Mouse (Mus musculus): ENCODE measurements at regions not wholly inside any gene's neighbourhood (a gene's known extent, or its start where the extent isn't known, plus 50 kb on each side); places are given as distances from the start of the nearest gene placed in this dataset.

DNA sequence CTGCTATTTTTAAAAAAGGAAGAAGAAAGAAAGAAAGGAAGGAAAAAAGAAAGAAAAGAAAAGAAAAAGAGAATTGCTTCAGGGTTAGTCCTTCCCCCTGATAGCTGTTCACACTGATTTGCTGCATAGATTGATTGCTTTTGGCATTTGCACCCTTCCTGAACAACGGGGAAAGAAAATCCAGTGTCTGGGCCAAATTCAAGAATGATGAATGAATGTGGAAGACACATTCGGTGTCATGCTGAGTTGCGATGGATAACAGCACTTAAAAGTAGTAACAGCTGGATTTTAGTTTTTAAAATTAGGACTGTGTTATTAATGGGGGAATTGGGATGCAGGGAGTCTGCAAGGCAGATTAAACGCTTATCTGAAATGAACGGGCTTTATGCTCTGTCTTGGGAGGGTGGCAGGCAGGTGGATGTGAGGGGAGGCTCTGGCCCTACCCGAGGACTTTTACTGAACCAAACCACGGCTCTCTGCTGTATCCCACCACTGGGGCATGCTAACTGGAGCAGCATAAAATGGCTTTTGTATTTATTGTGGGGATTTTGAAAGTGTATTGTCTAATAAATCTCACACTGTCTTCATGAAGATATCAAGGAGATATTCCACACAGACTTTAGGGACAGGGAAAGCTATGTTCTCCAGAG, 114.4 kb downstream of the Lca5 start:
- DNase-seq: no peak

DNA sequence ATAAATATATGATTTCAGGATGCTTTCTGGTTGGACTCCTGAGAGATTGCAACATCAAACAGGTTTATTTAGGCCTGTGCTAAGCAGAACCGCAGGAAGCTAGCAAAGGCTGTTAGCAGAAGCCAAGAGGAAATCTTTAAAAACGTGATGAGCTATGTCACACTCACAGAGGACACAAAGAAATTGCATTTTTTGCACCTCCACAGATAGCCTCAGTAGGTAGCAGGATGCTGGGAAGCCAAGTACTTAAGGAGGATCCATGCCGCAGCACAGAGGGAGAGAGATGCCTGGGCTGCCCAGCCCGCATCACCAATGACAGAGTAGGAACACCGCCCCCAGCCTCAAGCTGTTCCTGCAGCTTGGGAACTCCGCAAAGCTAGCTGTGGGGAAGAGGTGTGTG, 115.0 kb downstream of the Lca5 start:
- DNase-seq: no peak

DNA sequence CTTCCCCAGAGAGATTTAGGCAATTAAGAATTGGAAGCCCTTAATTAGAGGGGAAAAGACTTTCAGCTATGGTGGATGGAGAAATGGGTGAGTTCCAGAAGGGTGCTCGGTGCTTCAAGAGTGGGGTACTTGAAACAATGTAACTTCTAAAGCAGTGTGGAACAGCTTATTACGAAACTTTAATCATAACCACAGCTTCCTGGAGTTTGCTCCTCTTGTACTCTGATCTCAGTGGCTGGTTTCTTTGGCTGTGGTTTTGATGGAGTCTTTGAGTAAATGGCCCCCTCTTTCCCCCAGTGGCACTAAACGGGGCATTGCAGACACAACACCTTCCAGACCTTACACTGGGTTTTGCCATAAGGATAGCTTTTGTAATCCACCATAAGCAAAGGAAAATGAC, 116.6 kb downstream of the Lca5 start:
- no peak for DNase-seq

DNA sequence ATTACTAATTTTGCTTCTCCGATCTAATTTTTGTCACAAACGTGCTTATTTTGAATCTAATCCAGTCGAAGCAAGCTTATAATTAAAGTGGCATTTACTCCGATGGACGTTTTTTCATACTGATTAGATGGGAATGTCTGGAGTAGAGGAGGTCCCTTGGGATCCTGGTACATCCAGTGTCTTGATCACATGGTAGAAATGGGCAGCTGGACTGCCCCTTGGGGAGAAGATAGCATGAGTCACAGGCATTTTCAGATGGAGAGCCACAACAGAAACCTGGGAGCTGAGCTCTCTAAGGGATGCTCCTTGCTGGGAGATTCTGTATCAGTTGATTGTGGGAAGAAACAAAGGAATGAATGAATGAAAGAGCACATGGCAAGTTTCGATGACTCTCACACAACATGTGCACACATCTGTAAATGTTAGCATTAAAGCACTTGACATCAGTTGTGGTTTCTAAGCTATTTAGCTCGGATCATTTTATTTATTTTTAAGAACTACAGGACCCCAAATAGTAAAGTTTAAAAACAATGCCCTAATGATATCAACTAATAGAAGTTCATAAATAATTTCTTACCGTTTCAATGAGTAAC, 117.8 kb downstream of the Lca5 start:
- DNase-seq: no peak

GRCm38 (mm10) chr9:83321793-83322192, 119.1 kb downstream of the Lca5 start:
- DNase-seq: no peak

- DNase-seq: no peak
Observed at GRCm38 (mm10) chr9:83320834-83321233, 120.1 kb downstream of the Lca5 start.

DNA sequence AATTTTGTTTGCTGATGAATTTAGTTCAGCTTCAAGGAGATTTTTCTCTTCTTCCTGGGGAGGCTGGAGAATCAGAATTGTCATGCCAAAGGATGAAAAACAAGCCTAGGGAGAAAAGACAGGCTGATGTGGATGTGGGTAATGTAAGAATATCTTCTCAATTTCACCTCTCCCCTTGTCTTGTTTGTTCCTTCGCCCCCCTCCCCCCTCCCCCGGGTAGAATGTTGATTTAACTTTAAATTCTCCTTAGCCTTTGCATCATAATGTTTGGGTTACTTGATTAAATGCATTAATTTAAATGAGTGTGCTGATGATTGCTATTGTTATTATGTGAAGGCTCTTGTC, 124.1 kb downstream of the Lca5 start:
- no peak for DNase-seq

DNA sequence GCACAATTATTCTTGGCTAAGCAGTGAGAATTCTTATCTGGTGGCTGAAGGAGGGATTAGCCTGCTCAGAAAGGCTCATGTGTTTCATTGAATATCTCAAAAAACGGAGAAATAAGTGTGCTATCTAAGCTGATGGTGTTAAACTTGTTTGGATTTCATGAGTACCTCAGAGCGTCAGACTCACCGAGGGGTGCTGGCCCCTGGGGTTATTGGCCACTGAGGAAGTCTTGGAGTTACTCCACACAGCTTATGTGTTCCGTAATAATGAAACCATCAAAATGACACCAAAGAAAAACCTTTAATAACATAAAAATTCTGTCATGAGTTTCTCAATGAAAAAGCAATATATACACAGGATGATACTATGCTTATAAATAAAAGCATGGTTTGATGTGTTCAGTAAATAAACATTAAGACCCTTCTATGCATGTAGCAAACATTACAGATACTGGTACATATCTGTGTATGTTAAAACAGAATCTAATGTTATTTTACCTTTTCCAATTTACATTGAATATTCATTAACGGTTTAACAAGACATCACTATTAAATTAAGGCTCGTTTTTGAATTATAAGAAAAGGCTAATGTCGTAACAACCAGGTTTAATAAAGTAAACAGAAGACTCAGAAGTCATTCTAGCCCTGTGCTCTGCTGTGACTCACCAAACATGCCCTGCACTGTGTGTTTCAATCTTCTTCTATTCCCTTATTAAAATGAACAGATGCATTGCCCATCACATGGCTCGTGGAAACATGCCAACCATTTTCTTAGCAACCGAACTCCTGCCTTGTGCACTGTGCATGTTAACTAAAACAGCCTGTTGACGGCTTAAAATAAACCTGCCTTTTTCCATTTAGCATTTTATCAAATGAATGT, 124.7 kb downstream of the Lca5 start:
- DNase-seq: peak; percentile 28

DNA sequence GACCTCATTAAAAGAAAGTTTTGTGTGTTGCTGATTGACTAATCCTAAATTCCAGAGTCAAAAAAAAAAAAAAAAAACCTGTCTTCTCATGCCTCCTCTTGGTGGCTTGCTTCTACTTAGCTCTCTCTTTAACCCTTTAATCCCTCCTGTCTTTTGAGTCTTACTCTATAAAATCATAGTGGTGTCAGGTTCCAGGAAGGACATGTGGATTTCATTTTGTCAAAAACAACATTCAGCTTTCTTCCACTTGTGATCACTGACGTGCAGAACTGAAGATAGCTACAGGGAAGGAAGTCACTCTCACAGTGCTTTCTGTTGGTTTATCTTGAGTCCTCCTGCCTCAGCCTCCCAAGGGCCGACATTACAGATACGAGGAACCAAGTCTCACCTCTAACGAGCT, 132.2 kb downstream of the Lca5 start:
- no peak for DNase-seq

GRCm38 (mm10) chr9:83308092-83308491, 132.8 kb downstream of the Lca5 start:
- DNase-seq: no peak

GRCm38 (mm10) chr9:83307349-83307938, 133.5 kb downstream of the Lca5 start:
- DNase-seq: no peak

GRCm38 (mm10) chr9:83304925-83305324, 136.0 kb downstream of the Lca5 start:
- no peak for DNase-seq

DNA sequence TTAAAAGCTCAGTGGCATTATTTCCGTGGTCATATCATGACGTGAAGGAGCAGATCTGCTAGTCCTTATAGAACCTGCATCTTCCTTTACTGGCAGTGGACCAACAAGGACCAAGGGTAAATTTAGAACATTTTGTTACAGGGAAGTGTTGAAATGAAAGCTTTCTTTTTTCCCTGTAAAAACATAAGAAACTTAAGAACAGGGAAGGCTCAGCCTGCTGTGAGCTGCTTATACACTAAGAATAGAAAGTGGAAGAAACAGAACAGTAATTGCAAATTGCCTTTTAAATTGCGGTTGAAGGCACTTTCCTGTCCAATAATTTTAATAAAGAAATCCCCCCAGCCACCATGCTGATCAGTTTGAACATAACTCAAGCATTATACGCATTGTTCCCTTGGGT, 140.4 kb downstream of the Lca5 start:
- no peak for DNase-seq

DNA sequence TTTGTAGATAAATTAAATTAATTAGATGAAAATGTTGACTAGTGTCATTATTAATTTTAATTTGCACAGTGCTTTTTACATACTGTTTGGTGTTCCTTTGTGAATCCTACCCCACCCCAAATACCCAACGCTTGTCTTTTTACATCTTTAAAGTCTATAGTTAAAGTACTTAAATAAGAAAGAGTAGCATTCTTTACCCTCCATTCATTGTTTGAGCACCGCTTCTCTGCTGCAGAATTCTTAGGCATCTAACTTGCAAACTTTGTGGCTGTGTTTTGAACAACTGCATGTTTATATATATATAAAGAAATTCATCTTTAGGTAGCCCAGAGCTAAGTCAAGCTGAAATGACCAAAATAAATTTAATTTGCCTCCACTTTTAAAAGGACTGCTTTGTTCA, 140.9 kb downstream of the Lca5 start:
- no peak for DNase-seq

DNA sequence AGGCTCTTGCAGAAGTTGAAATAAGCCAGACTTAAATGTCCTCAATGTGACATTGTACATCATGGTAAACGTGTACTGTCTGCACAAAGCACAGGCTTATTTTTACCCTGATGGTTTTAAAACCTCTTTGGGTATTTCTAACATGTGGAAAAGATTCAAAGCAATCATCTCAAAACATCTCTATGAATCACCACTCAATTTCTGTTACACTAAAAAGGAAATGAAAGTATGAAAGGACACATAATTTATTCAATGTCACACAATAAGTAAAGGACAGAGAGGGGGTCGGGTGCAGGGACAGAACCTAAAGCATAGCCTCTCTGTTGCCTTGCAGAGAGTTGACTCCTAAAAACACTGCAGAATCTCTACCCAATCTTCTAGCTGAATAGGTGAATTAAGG, 141.3 kb downstream of the Lca5 start:
- no peak for DNase-seq

GRCm38 (mm10) chr9:83295453-83295852, 145.5 kb downstream of the Lca5 start:
- no peak for DNase-seq

- no peak for DNase-seq
Observed at GRCm38 (mm10) chr9:83294441-83294840, 146.5 kb downstream of the Lca5 start.

- DNase-seq: no peak
Observed at GRCm38 (mm10) chr9:83284097-83284496, 137.6 kb upstream of the Hmgn3 start.

DNA sequence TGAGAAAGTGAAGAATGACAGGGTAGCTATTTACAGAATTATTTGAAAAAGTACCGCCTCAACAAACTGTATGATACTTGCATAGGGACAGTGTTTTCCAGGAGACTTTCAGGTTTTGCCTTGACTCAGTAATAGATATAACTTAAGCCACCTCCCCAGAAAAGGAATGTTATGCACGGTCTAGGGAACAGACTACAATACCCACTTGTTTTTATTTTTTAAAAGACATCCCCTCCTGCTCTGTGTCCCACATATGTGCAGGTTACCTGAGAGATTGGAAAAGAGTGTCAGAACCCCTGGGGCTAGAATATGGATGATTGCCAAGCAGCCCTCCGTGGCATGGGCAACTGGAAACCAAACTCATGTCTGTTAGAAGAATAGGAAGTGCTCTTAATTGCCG, 137.2 kb upstream of the Hmgn3 start:
- DNase-seq: no peak

GRCm38 (mm10) chr9:83283249-83283648, 136.8 kb upstream of the Hmgn3 start:
- DNase-seq: no peak

DNA sequence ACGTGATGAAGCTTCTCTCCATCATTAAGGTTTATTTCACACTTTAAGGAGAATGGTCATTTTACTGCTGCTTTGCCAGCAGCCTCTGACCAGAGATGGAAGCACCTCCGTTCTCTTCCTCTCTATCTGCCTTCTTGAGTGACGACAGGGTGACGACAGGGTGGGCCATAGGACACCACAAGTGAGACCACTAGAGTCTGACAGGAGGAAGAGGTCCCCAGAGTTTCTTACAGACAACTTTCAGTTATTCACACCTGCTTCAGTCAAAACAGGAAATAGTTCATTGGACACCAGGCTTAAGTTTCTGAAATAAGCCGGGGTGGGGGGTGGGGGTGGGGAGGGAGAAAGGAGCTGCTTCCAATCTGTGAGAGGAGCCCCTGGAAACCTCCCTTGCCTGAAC, 131.3 kb upstream of the Hmgn3 start:
- DNase-seq: no peak

DNA sequence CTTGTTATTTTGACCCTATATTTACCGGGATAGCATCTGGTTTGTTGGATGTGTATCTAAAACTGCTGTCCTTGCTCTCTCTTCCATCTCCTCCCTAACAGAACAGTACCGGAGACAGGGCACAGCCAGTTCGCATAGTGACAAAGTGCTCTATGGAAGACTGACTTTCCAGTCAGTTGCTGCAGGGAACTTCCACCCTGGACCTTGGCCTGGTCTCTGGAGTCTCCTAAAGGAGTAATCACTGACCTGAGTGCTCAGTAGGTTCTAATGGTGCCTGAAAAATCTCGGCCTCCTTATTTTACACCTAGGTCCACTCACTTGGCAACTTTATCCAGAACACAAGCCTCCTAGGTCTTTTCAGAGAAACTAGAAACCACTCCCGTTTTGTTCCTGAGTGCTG, 130.9 kb upstream of the Hmgn3 start:
- no peak for DNase-seq

GRCm38 (mm10) chr9:83276291-83276690, 129.8 kb upstream of the Hmgn3 start:
- no peak for DNase-seq

All from adrenal gland, adult 2 months (tissue).